ENCODE assay signal across 14 mouse cellular contexts in genomic region chr17:63451311-63452006, GRCm38 (mm10). TPM values are rescaled to one million over a fixed set of nuclear protein-coding genes. Genes with fewer than 3 reads are reported as not detected.
DNase-seq lines count a peak whose midpoint lies in the region; ATAC-seq lines count a peak whose summit lies in the region.
"Had no signal": no experiment of that assay in that cellular context is flagged by ENCODE, and none has a peak within 500 bp of the region (broad histone marks: within the 10 kb centered on the region; RNA-seq: fewer than 3 reads in every experiment).

No protein-coding gene starts in this region.

- ATAC-seq in limb, embryonic 12.5 days (ENCODE audit: insufficient number of reproducible peaks, insufficient read depth, low FRiP score, low TSS enrichment, low read depth): no peak
- ATAC-seq in hindbrain, embryonic 13.5 days (ENCODE audit: low FRiP score): no peak
- ATAC-seq in stomach, embryonic 16.5 days (ENCODE audit: insufficient read depth, low FRiP score): no peak

- H3K4me2 ChIP-seq in limb, embryonic 12.5 days: no peak overlapping the region
- H3K4me2 ChIP-seq in hindbrain, embryonic 13.5 days: no peak overlapping the region
- peak overlapping the region; percentile 15; the same call in 1 of the 2 replicates for H3K4me2 ChIP-seq in stomach, embryonic 16.5 days (ENCODE audit: low read depth, low read length)
- H3K4me2 ChIP-seq: neural tube, embryonic 12.5 days had no signal

- H3K36me3 ChIP-seq in limb, embryonic 12.5 days: no peaks in the 10 kb centered on the region
- H3K36me3 ChIP-seq in limb, embryonic 10.5 days: peaks cover 7% of the 10 kb centered on the region; the same call in 1 of the 2 replicates
- 0 out of 2 replicates have a peak, but pooled peaks cover 2% of the 10 kb centered on the region for H3K36me3 ChIP-seq in hindbrain, embryonic 13.5 days
- H3K36me3 ChIP-seq in stomach, embryonic 16.5 days (ENCODE audit: control insufficient read depth, insufficient read depth, low read length): peaks cover 4% of the 10 kb centered on the region
- H3K36me3 ChIP-seq: neural tube, embryonic 12.5 days had no signal

- 0 out of 2 replicates have a peak, but pooled peaks cover 6% of the 10 kb centered on the region for H3K4me1 ChIP-seq in limb, embryonic 12.5 days (replicated peaks)
- no peaks in the 10 kb centered on the region for H3K4me1 ChIP-seq in limb, embryonic 10.5 days
- 0 out of 2 replicates have a peak, but pooled peaks cover 10% of the 10 kb centered on the region for H3K4me1 ChIP-seq in hindbrain, embryonic 13.5 days (replicated peaks)
- H3K4me1 ChIP-seq in stomach, embryonic 16.5 days (ENCODE audit: control insufficient read depth, insufficient read depth, low read length): peaks cover 6% of the 10 kb centered on the region; the same call in 1 of the 2 replicates
- H3K4me1 ChIP-seq: neural tube, embryonic 12.5 days had no signal

- no peak overlapping the region for H3K9ac ChIP-seq in limb, embryonic 12.5 days (replicated peaks)
- no peak overlapping the region for H3K9ac ChIP-seq in hindbrain, embryonic 13.5 days
- H3K9ac ChIP-seq in stomach, embryonic 16.5 days (ENCODE audit: low read length): no peak overlapping the region
- H3K9ac ChIP-seq: neural tube, embryonic 12.5 days had no signal

- no peaks in the 10 kb centered on the region for H3K27me3 ChIP-seq in limb, embryonic 12.5 days
- no peaks in the 10 kb centered on the region for H3K27me3 ChIP-seq in limb, embryonic 10.5 days (ENCODE audit: low read depth, poor library complexity, severe bottlenecking)
- no peaks in the 10 kb centered on the region for H3K27me3 ChIP-seq in hindbrain, embryonic 13.5 days
- no peaks in the 10 kb centered on the region for H3K27me3 ChIP-seq in stomach, embryonic 16.5 days (ENCODE audit: control insufficient read depth, insufficient read depth, low read length)
- H3K27me3 ChIP-seq: neural tube, embryonic 12.5 days had no signal

- DNase-seq in cerebellum, postnatal 10 days: peak; percentile 25 to 33
- no peak for DNase-seq in cerebellum, postnatal 14 days
- DNase-seq in limb, embryonic 10.5 days (ENCODE audit: low spot score): no peak
- no peak for DNase-seq in layer of hippocampus, adult 9-11 months
- no peak for DNase-seq in ovary, postnatal 14 days (ENCODE audit: low spot score)
- DNase-seq: adrenal gland, postnatal 14 days; cerebellum, adult 8-10 months; kidney, postnatal 4 days; spleen, adult 18-20 months; thymus, postnatal 4 days had no signal

- 64% methylated on average over 10 of the region's 10 CpGs for WGBS in limb, embryonic 12.5 days
- 86% methylated on average over 10 of the region's 10 CpGs for WGBS in limb, embryonic 10.5 days
- 64% methylated on average over 10 of the region's 10 CpGs for WGBS in hindbrain, embryonic 13.5 days
- 44% methylated on average over 10 of the region's 10 CpGs for WGBS in stomach, embryonic 16.5 days

- no peaks in the 10 kb centered on the region for H3K9me3 ChIP-seq in limb, embryonic 12.5 days
- no peaks in the 10 kb centered on the region for H3K9me3 ChIP-seq in limb, embryonic 10.5 days (replicated peaks)
- no peaks in the 10 kb centered on the region for H3K9me3 ChIP-seq in hindbrain, embryonic 13.5 days
- no peaks in the 10 kb centered on the region; the same call in 1 of the 2 replicates for H3K9me3 ChIP-seq in stomach, embryonic 16.5 days (replicated peaks; ENCODE audit: control insufficient read depth, low read length)
- H3K9me3 ChIP-seq: neural tube, embryonic 12.5 days had no signal

- H3K27ac ChIP-seq in limb, embryonic 12.5 days: peak overlapping the region; percentile 50
- H3K27ac ChIP-seq in limb, embryonic 10.5 days: no peak overlapping the region
- H3K27ac ChIP-seq in hindbrain, embryonic 13.5 days: peak overlapping the region; percentile 72
- H3K27ac ChIP-seq in stomach, embryonic 16.5 days (ENCODE audit: low read length): 0 out of 2 replicates have a peak overlapping the region, but pooled peaks have one; percentile 55
- H3K27ac ChIP-seq: neural tube, embryonic 12.5 days had no signal

- H3K4me3 ChIP-seq in limb, embryonic 12.5 days (replicated peaks): no peak overlapping the region
- no peak overlapping the region for H3K4me3 ChIP-seq in limb, embryonic 10.5 days
- no peak overlapping the region for H3K4me3 ChIP-seq in hindbrain, embryonic 13.5 days
- no peak overlapping the region for H3K4me3 ChIP-seq in stomach, embryonic 16.5 days (replicated peaks; ENCODE audit: low read length)
- H3K4me3 ChIP-seq: neural tube, embryonic 12.5 days had no signal

RNA-seq across cellular contexts. Expression of gene Fbxl17, which starts 48.4 kb away (rescaled TPM):
- polyA plus RNA-seq in limb, embryonic 12.5 days (2016; fragmentation: Nextera tagmentation; extraction: Ambion mirVana): 5.4 and 7.5 TPM in 2 replicates
- polyA plus RNA-seq in limb, embryonic 10.5 days (2016; fragmentation: Nextera tagmentation; extraction: Ambion mirVana): 4.4 and 4.6 TPM in 2 replicates
- 12.0 and 17.3 TPM in 2 replicates for polyA plus RNA-seq in hindbrain, embryonic 13.5 days (2015; fragmentation: Nextera tagmentation; extraction: Ambion mirVana)
- 3.8 and 4.7 TPM in 2 replicates for polyA plus RNA-seq in stomach, embryonic 16.5 days (2015; fragmentation: Nextera tagmentation; extraction: Ambion mirVana)

Comparison
In these comparisons a context has a peak if more than half of its experiments do, and no peak if none do; other contexts are left out.
1. DNase-seq: peak in cerebellum, postnatal 10 days (2 of 2); none in cerebellum, postnatal 14 days (0 of 2), limb, embryonic 10.5 days (single experiment), layer of hippocampus, adult 9-11 months (single experiment) and ovary, postnatal 14 days (single experiment).